Mouse (Mus musculus): ENCODE measurements around the gene Sprn. TPM values are rescaled to one million over a fixed set of nuclear protein-coding genes. Genes with fewer than 3 reads are reported as not detected.

Sprn gene
- 0.08 TPM in 2 replicates for polyA plus RNA-seq (2015; fragmentation: Nextera tagmentation; extraction: Ambion mirVana)

GRCm38 (mm10) chr7:140154218-140154927 is at the start of gene Sprn:
TSS of gene Sprn (minus strand) at chr7:140154877.
- Histone ChIP-seq H3K36me3 (replicated peaks; ENCODE audit: insufficient read depth, low read length) (0 out of 2 replicates have a peak, but pooled peaks cover 4% of the 10 kb centered on the region), H3K9ac (replicated peaks) (no peak within 1 kb of the TSS), H3K9me3 (ENCODE audit: low read length) (no peaks in the 10 kb centered on the region), H3K4me1 (ENCODE audit: insufficient read depth) (no peaks in the 10 kb centered on the region), H3K27me3 (ENCODE audit: insufficient read depth, low read length) (peaks cover 31% of the 10 kb centered on the region), H3K4me2 (ENCODE audit: low read depth, low read length) (no peak within 1 kb of the TSS), H3K27ac (ENCODE audit: low read depth) (no peak within 1 kb of the TSS), H3K4me3 (ENCODE audit: low read depth, low read length) (no peak within 1 kb of the TSS)
- ATAC-seq (no peak), DNase-seq (no peak)
- 9% methylated on average over 28 of the region's 28 CpGs for WGBS (ENCODE audit: insufficient replicate concordance)
- TF ChIP-seq CTCF (IDR thresholded peaks at IDR 0.05; ENCODE audit: low read depth) (no peak), EP300 (IDR thresholded peaks at IDR 0.05; ENCODE audit: low read depth) (no peak)

DNA sequence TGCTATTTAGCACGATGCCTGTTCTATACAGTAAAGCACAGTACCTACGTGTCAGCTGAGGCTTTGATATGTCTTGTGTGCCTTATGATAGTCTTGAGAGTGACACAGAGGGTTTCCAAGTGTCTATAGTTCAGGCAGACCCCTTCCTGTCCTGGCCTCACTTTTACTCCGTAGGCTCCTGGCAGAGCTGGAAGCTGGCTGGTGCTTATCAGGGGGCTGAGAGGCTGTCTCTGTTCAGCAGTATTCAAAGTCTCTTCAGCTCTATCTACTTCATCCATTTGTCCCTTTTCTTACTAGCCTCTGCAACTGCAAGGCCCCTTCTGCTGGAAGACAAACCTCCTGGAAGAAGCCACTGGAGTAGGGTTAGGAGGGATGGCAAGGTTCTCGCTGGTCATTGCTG is 46.4 kb upstream of the Sprn start:
- DNase-seq (no peak), ATAC-seq (no peak)
- Histone ChIP-seq H3K27ac (ENCODE audit: low read depth) (no peak overlapping the region), H3K4me3 (ENCODE audit: low read depth, low read length) (no peak overlapping the region), H3K27me3 (ENCODE audit: insufficient read depth, low read length) (no peaks in the 10 kb centered on the region), H3K36me3 (replicated peaks; ENCODE audit: insufficient read depth, low read length) (no peaks in the 10 kb centered on the region), H3K9me3 (ENCODE audit: low read length) (no peaks in the 10 kb centered on the region), H3K9ac (replicated peaks) (no peak overlapping the region), H3K4me1 (ENCODE audit: insufficient read depth) (no peaks in the 10 kb centered on the region), H3K4me2 (ENCODE audit: low read depth, low read length) (no peak overlapping the region)
- TF ChIP-seq EP300 (IDR thresholded peaks at IDR 0.05; ENCODE audit: low read depth) (no peak), CTCF (IDR thresholded peaks at IDR 0.05; ENCODE audit: low read depth) (no peak)
- WGBS (ENCODE audit: insufficient replicate concordance): 64% methylated on average over 4 of the region's 4 CpGs

DNA sequence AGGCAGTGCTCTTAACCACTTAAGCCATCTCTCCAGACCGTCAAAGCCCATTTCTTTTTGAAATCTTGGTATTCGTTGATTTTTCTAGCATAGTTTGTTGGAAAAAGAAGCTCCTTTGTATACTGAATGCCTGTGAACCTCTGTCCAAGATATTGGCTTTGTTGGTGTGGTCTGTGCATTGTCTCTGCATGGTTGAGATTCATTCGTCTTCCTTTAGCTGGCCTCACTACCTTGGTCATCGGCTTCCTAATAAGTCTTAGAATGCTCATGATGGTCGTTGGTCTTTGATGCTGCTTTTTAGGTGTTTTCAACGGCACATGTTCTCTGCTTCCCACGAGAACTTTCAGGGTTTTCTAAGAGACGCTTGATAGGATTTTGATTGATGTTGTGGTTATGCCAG is 41.3 kb upstream of the Sprn start:
- TF ChIP-seq CTCF (IDR thresholded peaks at IDR 0.05; ENCODE audit: low read depth): no peak
- no peak for TF ChIP-seq EP300 (IDR thresholded peaks at IDR 0.05; ENCODE audit: low read depth)
- Histone ChIP-seq H3K27me3 (ENCODE audit: insufficient read depth, low read length) (no peaks in the 10 kb centered on the region), H3K9me3 (ENCODE audit: low read length) (no peaks in the 10 kb centered on the region), H3K36me3 (replicated peaks; ENCODE audit: insufficient read depth, low read length) (no peaks in the 10 kb centered on the region), H3K9ac (replicated peaks) (no peak overlapping the region), H3K4me3 (ENCODE audit: low read depth, low read length) (no peak overlapping the region), H3K4me1 (ENCODE audit: insufficient read depth) (no peaks in the 10 kb centered on the region), H3K4me2 (ENCODE audit: low read depth, low read length) (no peak overlapping the region), H3K27ac (ENCODE audit: low read depth) (no peak overlapping the region)
- DNase-seq: no peak
- ATAC-seq: no peak
- 67% methylated on average over 8 of the region's 8 CpGs for WGBS (ENCODE audit: insufficient replicate concordance)

DNA sequence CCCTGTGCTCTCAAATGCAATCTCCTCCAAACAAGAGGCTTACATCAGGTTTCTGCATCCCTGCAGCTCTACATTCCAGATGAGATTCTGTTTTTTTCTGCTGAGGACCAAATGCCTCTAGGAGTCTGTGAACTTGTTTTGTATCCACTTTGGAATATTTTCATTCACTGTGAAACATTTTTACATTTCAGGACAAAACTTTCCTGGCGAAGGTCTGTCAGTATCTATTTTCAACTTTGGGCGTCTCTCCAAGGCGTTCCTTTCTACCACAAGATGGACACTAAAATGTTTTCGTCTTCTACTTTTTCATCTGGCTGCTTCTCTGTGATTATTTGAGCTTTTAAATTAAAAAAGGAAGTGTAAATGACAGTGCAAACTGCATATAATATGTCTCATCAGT is 39.4 kb upstream of the Sprn start:
- DNase-seq (no peak), ATAC-seq (no peak)
- TF ChIP-seq EP300 (IDR thresholded peaks at IDR 0.05; ENCODE audit: low read depth): no peak
- no peaks in the 10 kb centered on the region for H3K4me1 ChIP-seq (ENCODE audit: insufficient read depth)
- H3K4me3 ChIP-seq (ENCODE audit: low read depth, low read length): no peak overlapping the region
- no peaks in the 10 kb centered on the region for H3K27me3 ChIP-seq (ENCODE audit: insufficient read depth, low read length)
- H3K9ac ChIP-seq (replicated peaks): no peak overlapping the region
- H3K9me3 ChIP-seq (ENCODE audit: low read length): no peaks in the 10 kb centered on the region
- no peak overlapping the region for H3K4me2 ChIP-seq (ENCODE audit: low read depth, low read length)
- no peak overlapping the region for H3K27ac ChIP-seq (ENCODE audit: low read depth)
- 68% methylated on average over 4 of the region's 4 CpGs for whole genome bisulfite sequencing (ENCODE audit: insufficient replicate concordance)
- H3K36me3 ChIP-seq (replicated peaks; ENCODE audit: insufficient read depth, low read length): no peaks in the 10 kb centered on the region

DNA sequence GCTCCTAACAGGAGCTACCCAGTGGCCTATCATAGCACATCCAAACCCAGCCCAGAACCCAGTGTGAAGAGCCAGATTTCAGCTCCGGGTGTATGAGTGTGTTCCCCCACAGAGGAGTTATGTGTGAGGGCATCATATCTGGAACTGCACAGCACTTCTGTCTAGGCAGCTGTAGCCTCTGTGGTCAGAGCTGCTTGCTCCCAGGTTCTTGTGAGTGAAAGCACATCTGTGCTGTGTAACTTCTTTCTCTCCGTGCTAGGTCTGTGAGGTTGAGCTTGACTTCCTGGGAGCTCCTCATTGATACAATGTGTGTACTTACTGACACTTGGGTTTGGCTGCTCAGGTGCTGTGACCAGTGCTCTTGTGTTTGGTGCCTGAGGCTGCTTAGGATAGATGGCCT is 38.2 kb upstream of the Sprn start:
- no peaks in the 10 kb centered on the region for H3K9me3 ChIP-seq (ENCODE audit: low read length)
- DNase-seq (no peak), ATAC-seq (no peak)
- H3K4me1 ChIP-seq (ENCODE audit: insufficient read depth): no peaks in the 10 kb centered on the region
- no peaks in the 10 kb centered on the region for H3K36me3 ChIP-seq (replicated peaks; ENCODE audit: insufficient read depth, low read length)
- 47% methylated on average over 2 of the region's 2 CpGs for WGBS (ENCODE audit: insufficient replicate concordance)
- no peak overlapping the region for H3K4me3 ChIP-seq (ENCODE audit: low read depth, low read length)
- TF ChIP-seq CTCF (IDR thresholded peaks at IDR 0.05; ENCODE audit: low read depth): no peak
- no peak for TF ChIP-seq EP300 (IDR thresholded peaks at IDR 0.05; ENCODE audit: low read depth)
- H3K4me2 ChIP-seq (ENCODE audit: low read depth, low read length): no peak overlapping the region
- H3K9ac ChIP-seq (replicated peaks): no peak overlapping the region
- H3K27me3 ChIP-seq (ENCODE audit: insufficient read depth, low read length): no peaks in the 10 kb centered on the region
- H3K27ac ChIP-seq (ENCODE audit: low read depth): no peak overlapping the region

DNA sequence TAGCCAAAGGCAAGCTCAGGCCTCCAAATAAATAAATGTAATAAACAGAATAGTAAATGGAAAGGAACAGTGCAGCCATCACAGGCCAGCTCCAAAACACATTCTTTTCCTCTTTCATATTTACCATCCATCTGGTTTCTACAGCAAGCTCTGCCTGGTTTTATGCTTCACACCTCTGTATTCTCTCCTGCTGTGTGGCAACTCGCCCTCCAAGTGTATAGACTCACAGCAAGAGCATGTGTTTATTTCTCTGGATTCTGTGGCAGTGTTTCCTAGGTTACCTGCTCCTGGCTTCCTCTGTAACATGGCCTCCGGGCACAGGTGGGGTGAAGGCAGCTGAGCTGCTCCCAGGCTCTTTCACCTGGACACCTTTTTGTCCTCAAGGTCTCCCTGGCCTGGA is 37.8 kb upstream of the Sprn start:
- no peak overlapping the region for H3K9ac ChIP-seq (replicated peaks)
- H3K27me3 ChIP-seq (ENCODE audit: insufficient read depth, low read length): no peaks in the 10 kb centered on the region
- no peak overlapping the region for H3K4me2 ChIP-seq (ENCODE audit: low read depth, low read length)
- no peak overlapping the region for H3K4me3 ChIP-seq (ENCODE audit: low read depth, low read length)
- H3K27ac ChIP-seq (ENCODE audit: low read depth): no peak overlapping the region
- 48% methylated on average over 2 of the region's 2 CpGs for whole genome bisulfite sequencing (ENCODE audit: insufficient replicate concordance)
- H3K4me1 ChIP-seq (ENCODE audit: insufficient read depth): no peaks in the 10 kb centered on the region
- TF ChIP-seq EP300 (IDR thresholded peaks at IDR 0.05; ENCODE audit: low read depth) (no peak), CTCF (IDR thresholded peaks at IDR 0.05; ENCODE audit: low read depth) (no peak)
- H3K36me3 ChIP-seq (replicated peaks; ENCODE audit: insufficient read depth, low read length): no peaks in the 10 kb centered on the region
- DNase-seq (no peak), ATAC-seq (no peak)
- H3K9me3 ChIP-seq (ENCODE audit: low read length): no peaks in the 10 kb centered on the region

All from liver, postnatal 0 days (tissue).